Mouse (Mus musculus) spleen, adult 2 months (tissue): ENCODE results near the gene Galk1. TPM values are rescaled to one million over a fixed set of nuclear protein-coding genes. Genes with fewer than 3 reads are reported as not detected.

Experiments used
- DNase-seq, 2 experiments: peaks; one replicate each; pipeline versions ENCODE4 v3.0.0 to v3.0.0-alpha.2; 2012 to 2021; ENCODE audit warnings: low spot score in 2 of 2, low read depth in 1 of 2
- H3K27ac ChIP-seq: fragments of 200-500 bp; 2 replicates; pipeline ENCODE4 v1.5.1; 2012; ENCODE audit warnings: low read length, inconsistent platforms; ENCODE audit not compliant: insufficient read depth
- H3K27me3 ChIP-seq: fragments of 200-500 bp; 2 replicates; pipeline ENCODE4 v1.6.1; 2012; ENCODE audit warnings: mild to moderate bottlenecking, moderate library complexity, low read length, inconsistent platforms; ENCODE audit not compliant: control insufficient read depth, insufficient read depth
- H3K36me3 ChIP-seq: fragments of 200-500 bp; 2 replicates; pipeline ENCODE4 v1.6.1; 2012; ENCODE audit warnings: mild to moderate bottlenecking, low read length, inconsistent platforms; ENCODE audit not compliant: control insufficient read depth, insufficient read depth
- H3K4me1 ChIP-seq: fragments of 200-500 bp; 2 replicates; pipeline ENCODE4 v1.6.1; 2011; ENCODE audit warnings: inconsistent platforms; ENCODE audit not compliant: control insufficient read depth, insufficient read depth, insufficient read length
- H3K4me3 ChIP-seq: fragments of 200-500 bp; 2 replicates; pipeline ENCODE4 v1.5.1; 2011; ENCODE audit warnings: mild to moderate bottlenecking, inconsistent platforms; ENCODE audit not compliant: insufficient read depth, insufficient read length; ENCODE audit errors: extremely low read depth
- CTCF ChIP-seq: fragments of 200-500 bp; IDR thresholded peaks from 2 replicates; pipeline ENCODE4 v1.5.1; 2011; ENCODE audit warnings: mild to moderate bottlenecking, inconsistent platforms; ENCODE audit not compliant: insufficient read depth, insufficient read length, insufficient replicate concordance; ENCODE audit errors: extremely low read depth
- POLR2A ChIP-seq: fragments of 200-500 bp; IDR thresholded peaks from 2 replicates; pipeline ENCODE4 v1.6.1; 2011; ENCODE audit warnings: low read depth, low read length, inconsistent platforms
- WGBS: fragments of 180-500 bp; shearing (Covaris S2); methylation state at CpG from one replicate; pipeline ENCODE4 v1.1.7; 2018; 5-methylcytosine and 5-hydroxymethylcytosine counted together
- polyA plus RNA-seq: library from polyadenylated mRNA; depleted of rRNA; stranded (reverse); fragments of >200 nt; gene quantifications from 2 replicates; pipeline ENCODE4 v1.2.3, GENCODE M21; 2012

The Galk1 gene
- polyA plus RNA-seq, 1 experiment, result 30.8 TPM

DNA sequence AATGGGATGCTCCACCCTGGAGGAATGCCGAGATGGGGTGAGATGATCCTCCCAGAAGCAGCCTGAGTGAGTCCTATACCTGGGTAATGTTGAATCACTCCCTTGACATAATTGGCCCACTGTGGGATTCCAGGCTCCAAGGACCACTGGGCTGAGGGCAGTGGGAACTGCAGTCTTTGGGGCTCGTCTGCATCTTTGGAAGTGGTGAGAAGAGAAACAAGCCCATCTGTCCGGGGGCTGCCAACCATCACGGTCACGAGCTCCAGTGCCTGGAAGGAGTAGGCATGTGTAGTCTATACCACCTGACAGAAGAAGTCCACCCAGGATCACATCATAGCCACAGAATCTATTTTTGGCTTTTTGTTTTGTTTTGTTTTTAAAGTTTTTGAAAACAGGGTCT lies 1.6 kb downstream of the Galk1 start:
- no peaks in the 10 kb centered on the region for H3K27me3 ChIP-seq
- 90% methylated on average over 5 of the region's 5 CpGs for WGBS
- no peak overlapping the region for H3K27ac ChIP-seq
- TF ChIP-seq POLR2A (no peak), CTCF (no peak)
- H3K36me3 ChIP-seq, result peaks cover 3% of the 10 kb centered on the region; the same call in 1 of the 2 replicates
- no peak overlapping the region for H3K4me3 ChIP-seq
- DNase-seq, result no peak
- H3K4me1 ChIP-seq, result peaks cover 7% of the 10 kb centered on the region

DNA sequence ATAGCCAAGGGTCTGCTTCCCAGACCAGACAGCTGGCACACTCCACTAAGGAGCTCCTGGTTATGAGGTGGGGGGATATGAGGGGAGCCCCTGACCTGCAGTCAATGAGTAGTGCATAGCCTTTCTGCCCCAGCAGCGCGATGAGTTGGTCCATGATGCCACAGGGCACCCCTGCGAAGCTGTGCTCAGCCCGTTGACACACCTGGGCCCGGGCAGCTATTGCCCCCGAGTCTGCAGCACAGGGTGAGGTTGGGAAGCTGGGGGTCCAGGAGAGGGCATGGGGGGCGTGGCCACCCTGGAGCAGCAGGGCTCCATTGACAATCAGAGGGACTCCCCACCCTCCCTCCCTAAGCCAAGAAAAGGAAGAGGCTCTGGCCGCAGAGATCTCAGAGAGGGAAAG lies 2.4 kb downstream of the Galk1 start:
- no peak overlapping the region for H3K27ac ChIP-seq
- H3K4me1 ChIP-seq, result peaks cover 12% of the 10 kb centered on the region
- peaks cover 3% of the 10 kb centered on the region; the same call in 1 of the 2 replicates for H3K36me3 ChIP-seq
- 98% methylated on average over 8 of the region's 8 CpGs for WGBS
- no peak for TF ChIP-seq CTCF
- no peak for TF ChIP-seq POLR2A
- H3K4me3 ChIP-seq, result no peak overlapping the region
- no peak for DNase-seq
- H3K27me3 ChIP-seq, result no peaks in the 10 kb centered on the region

DNA sequence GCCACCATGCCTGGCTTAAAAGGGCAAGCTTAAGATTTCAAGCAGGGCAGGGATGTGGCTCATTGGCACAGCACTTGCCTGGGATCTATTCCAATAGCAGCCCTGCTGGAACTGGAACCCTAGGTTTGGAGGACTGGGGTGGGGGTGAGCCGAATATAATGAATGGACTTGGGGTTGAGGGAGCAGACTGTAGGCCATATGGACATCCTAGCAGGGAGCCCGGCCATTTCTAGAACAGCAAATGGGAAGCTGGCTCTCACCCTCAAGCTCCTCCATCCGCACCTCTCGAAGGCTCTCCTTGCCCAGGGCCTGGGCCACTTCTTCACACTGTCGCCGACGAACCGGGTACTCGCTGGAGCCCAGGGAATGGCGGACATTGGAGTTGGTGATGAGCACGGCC lies 2.9 kb downstream of the Galk1 start:
- Histone ChIP-seq H3K4me1 (peaks cover 15% of the 10 kb centered on the region), H3K27ac (no peak overlapping the region), H3K36me3 (peaks cover 3% of the 10 kb centered on the region; the same call in 1 of the 2 replicates), H3K27me3 (no peaks in the 10 kb centered on the region), H3K4me3 (no peak overlapping the region)
- 88% methylated on average over 11 of the region's 11 CpGs for WGBS
- TF ChIP-seq CTCF (no peak), POLR2A (no peak)
- DNase-seq, result no peak

DNA sequence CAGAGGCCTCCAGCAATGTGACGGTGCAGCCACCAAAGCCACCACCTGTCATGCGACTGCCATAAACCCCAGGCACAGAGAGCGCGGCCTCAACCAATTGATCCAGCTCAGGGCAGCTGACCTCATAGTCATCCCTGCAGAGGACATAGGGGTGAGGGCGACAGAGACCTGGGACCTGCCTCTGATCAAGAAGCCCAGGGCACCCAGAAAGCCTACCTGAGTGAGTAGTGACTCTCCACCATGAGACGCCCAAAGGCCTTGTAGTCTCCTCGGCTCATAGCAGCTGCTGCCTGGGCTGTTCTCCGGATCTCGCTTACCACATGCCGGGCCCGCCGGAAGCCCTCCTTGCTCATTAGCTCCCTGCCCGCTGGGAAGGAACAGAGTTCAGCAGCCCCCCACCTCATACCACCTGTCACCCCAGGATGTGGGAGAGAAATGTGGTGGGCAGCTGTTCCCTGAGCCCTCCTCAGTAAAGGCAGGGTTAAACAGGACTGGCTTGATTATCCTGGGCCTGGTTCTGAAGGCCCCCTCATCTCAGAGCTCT lies 3.6 kb downstream of the Galk1 start:
- H3K4me3 ChIP-seq, result no peak overlapping the region
- TF ChIP-seq POLR2A, result no peak
- TF ChIP-seq CTCF, result no peak
- peaks cover 3% of the 10 kb centered on the region; the same call in 1 of the 2 replicates for H3K36me3 ChIP-seq
- H3K4me1 ChIP-seq, result peaks cover 18% of the 10 kb centered on the region
- DNase-seq, result no peak
- WGBS, result 93% methylated on average over 13 of the region's 13 CpGs
- no peak overlapping the region for H3K27ac ChIP-seq
- no peaks in the 10 kb centered on the region for H3K27me3 ChIP-seq

DNA sequence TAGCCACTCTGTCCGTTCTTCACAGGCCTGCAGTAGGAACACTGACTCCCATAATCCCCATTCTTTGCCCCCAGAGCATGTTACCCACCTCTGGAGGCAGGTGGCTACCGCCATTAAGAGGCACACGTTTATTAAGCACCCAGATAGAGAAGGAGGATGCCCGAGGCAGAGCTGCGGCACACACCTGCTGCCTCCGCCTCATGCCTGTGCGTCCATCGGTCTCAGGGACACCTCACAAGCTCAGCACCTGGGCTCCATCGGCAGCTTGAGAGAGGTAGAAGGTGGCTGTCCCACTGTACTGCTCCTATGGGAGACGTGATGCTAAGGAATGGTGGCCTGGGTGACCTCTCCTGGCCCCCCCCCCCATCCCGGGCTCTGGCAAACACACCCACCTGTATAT lies 4.1 kb downstream of the Galk1 start:
- Histone ChIP-seq H3K27ac (no peak overlapping the region), H3K27me3 (no peaks in the 10 kb centered on the region), H3K4me1 (peaks cover 18% of the 10 kb centered on the region), H3K4me3 (no peak overlapping the region), H3K36me3 (peaks cover 3% of the 10 kb centered on the region; the same call in 1 of the 2 replicates)
- no peak for DNase-seq
- TF ChIP-seq POLR2A (no peak), CTCF (no peak)
- 88% methylated on average over 11 of the region's 11 CpGs for WGBS

DNA sequence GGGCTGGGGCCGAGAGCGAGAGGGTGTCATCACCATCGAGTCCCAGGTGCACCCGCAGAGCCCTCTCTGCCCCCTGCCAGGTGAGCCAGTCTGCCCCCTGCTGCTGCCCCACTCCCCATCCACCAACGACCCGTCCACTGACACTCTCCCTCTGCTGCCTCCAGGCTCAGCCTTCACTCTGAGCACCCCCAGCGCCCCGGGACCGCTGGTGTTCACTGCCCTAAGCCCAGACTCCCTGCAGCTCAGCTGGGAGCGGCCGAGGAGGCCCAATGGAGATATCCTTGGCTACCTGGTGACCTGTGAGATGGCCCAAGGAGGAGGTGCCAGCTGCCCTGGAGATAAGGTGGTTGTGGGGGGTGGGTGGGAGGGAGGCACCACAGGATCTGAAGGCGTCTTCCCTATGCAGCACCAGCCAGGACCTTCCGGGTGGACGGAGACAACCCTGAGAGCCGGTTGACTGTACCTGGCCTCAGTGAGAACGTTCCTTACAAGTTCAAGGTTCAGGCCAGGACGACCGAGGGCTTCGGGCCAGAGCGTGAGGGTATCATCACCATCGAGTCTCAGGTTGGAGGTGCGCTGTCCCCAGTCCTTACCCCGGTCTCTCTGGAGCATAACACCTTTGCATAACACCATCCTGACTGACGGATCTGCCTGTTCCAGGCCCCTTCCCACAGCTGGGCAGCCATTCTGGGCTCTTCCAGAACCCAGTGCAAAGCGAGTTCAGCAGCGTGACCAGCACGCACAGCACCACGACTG lies 5.2 kb downstream of the Galk1 start:
- Histone ChIP-seq H3K27me3 (no peaks in the 10 kb centered on the region), H3K4me1 (peaks cover 11% of the 10 kb centered on the region; the same call in 1 of the 2 replicates), H3K36me3 (peaks cover 3% of the 10 kb centered on the region; the same call in 1 of the 2 replicates), H3K4me3 (no peak overlapping the region), H3K27ac (no peak overlapping the region)
- no peak for DNase-seq
- 92% methylated on average over 28 of the region's 28 CpGs for WGBS
- TF ChIP-seq POLR2A, result no peak
- TF ChIP-seq CTCF, result no peak

DNA sequence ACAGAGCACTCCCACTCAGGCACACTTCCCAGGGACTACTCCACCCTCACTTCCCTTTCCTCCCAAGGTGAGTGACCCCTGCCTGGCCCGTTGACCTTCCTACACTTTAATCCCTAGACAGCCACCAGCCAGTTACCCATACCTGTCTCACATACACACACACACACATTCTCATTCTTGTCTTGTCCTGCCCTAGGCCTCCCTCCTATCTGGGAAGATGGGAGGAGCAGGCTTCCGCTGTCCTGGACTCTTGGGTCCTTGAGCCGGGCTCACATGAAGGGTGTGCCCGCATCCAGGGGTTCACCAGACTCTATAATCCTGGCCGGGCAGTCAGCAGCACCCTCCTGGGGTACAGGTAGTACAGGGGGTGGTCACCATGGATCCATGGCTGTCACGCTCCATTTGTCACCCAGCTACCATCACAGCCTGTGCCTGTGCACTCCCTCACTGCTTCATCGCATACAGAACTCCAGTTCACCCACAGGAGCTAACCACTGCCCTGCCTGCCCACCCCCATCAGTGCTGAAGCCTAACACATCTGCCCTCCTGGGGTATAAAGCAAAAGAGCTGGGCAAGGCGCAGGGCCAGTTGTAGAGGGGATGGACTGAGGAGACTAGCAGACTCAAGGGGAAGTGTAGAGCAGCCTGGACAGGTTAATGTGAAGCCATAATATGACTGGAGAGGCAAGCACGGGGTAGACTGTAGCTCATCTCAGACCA lies 6.7 kb downstream of the Galk1 start:
- no peaks in the 10 kb centered on the region for H3K27me3 ChIP-seq
- no peak overlapping the region for H3K4me3 ChIP-seq
- peaks cover 3% of the 10 kb centered on the region; the same call in 1 of the 2 replicates for H3K36me3 ChIP-seq
- 85% methylated on average over 9 of the region's 9 CpGs for WGBS
- no peak for TF ChIP-seq CTCF
- no peak for TF ChIP-seq POLR2A
- peaks cover 11% of the 10 kb centered on the region; the same call in 1 of the 2 replicates for H3K4me1 ChIP-seq
- DNase-seq, result no peak
- no peak overlapping the region for H3K27ac ChIP-seq
